Mouse (Mus musculus) cortical plate, adult 2 months (tissue): ENCODE measurements around the gene Olfr215.
"Not testable (repeated sequence)": the region's sequence is repeated elsewhere in the genome, so short reads cannot be mapped to it uniquely, and the experiment has no call there.

Source experiments
- CTCF ChIP-seq: fragments of 200-500 bp; IDR thresholded peaks from 2 replicates; pipeline ENCODE4 v1.5.1; 2011; ENCODE audit warnings: mild to moderate bottlenecking, control low read depth, low read length; ENCODE audit not compliant: insufficient read depth; ENCODE audit errors: extremely low read depth
- POLR2A ChIP-seq: fragments of 200-500 bp; IDR thresholded peaks from 2 replicates; pipeline ENCODE4 v1.6.1; 2011; ENCODE audit warnings: mild to moderate bottlenecking, low read length, control low read depth; ENCODE audit not compliant: insufficient read depth; ENCODE audit errors: extremely low read depth

GRCm38 (mm10) chr6:116600969-116601368 lies 17.0 kb upstream of the Olfr215 start:
- TF ChIP-seq CTCF, POLR2A: not testable (repeated sequence)
